Mouse (Mus musculus): ENCODE data around the gene Serinc3. TPM values are rescaled to one million over a fixed set of nuclear protein-coding genes. Genes with fewer than 3 reads are reported as not detected.
"Not testable (repeated sequence)": the region's sequence is repeated elsewhere in the genome, so short reads cannot be mapped to it uniquely, and the experiment has no call there.

The Serinc3 gene
- total and polyA plus RNA-seq, 3 experiments: 442 to 621 (median 482) TPM

GRCm38 (mm10) chr2:163631223-163631622 lies 13.7 kb downstream of the Serinc3 start:
- no peak for DNase-seq

GRCm38 (mm10) chr2:163621401-163621800 lies 23.5 kb downstream of the Serinc3 start:
- DNase-seq: not testable (repeated sequence)

- no peak for DNase-seq
These were observed 24.5 kb downstream of the Serinc3 start for GRCm38 (mm10) chr2:163620451-163620850.

GRCm38 (mm10) chr2:163617874-163618273 lies 27.1 kb downstream of the Serinc3 start:
- DNase-seq: no peak

GRCm38 (mm10) chr2:163617232-163617863 lies 27.6 kb downstream of the Serinc3 start:
- DNase-seq: no peak

GRCm38 (mm10) chr2:163616652-163617227 lies 28.2 kb downstream of the Serinc3 start:
- no peak for DNase-seq

- no peak for DNase-seq
These were observed 28.9 kb downstream of the Serinc3 start for GRCm38 (mm10) chr2:163615906-163616651.

- DNase-seq: no peak
These were observed 29.5 kb downstream of the Serinc3 start for GRCm38 (mm10) chr2:163615401-163615800.

GRCm38 (mm10) chr2:163613990-163614389 lies 30.9 kb downstream of the Serinc3 start:
- DNase-seq: no peak

- no peak for DNase-seq
These were observed 31.7 kb downstream of the Serinc3 start for GRCm38 (mm10) chr2:163613206-163613605.

GRCm38 (mm10) chr2:163611176-163611575 lies 33.8 kb downstream of the Serinc3 start:
- DNase-seq: no peak

- no peak for DNase-seq
These were observed 35.5 kb downstream of the Serinc3 start for GRCm38 (mm10) chr2:163609281-163609975.

- no peak for DNase-seq
These were observed 36.9 kb downstream of the Serinc3 start for GRCm38 (mm10) chr2:163608008-163608407.

GRCm38 (mm10) chr2:163606161-163606560 lies 38.8 kb downstream of the Serinc3 start:
- DNase-seq: no peak

GRCm38 (mm10) chr2:163602101-163602971 lies 42.6 kb downstream of the Serinc3 start, which contains the start of gene Ttpal:
Ttpal (plus strand) TSS chr2:163602314.
- peak; percentile 92 for DNase-seq

- no peak for DNase-seq
These were observed 43.2 kb downstream of the Serinc3 start for GRCm38 (mm10) chr2:163601712-163602100.

GRCm38 (mm10) chr2:163601066-163601465 lies 43.9 kb downstream of the Serinc3 start:
- no peak for DNase-seq

- peak; percentile 66 for DNase-seq
These were observed 45.7 kb downstream of the Serinc3 start for GRCm38 (mm10) chr2:163599226-163599625.

GRCm38 (mm10) chr2:163597661-163598060 lies 47.3 kb downstream of the Serinc3 start:
- DNase-seq: peak; percentile 49

GRCm38 (mm10) chr2:163596873-163597155 lies 48.1 kb downstream of the Serinc3 start:
- no peak for DNase-seq

GRCm38 (mm10) chr2:163596057-163596872 lies 48.7 kb downstream of the Serinc3 start:
- DNase-seq: peak; percentile 72
